Mouse (Mus musculus): ENCODE measurements around the gene Ccdc12. TPM values are rescaled to one million over a fixed set of nuclear protein-coding genes. Genes with fewer than 3 reads are reported as not detected.
A peak's percentile ranks its signal among the peaks of the same experiment; 100 is the strongest.

The Ccdc12 gene
- total and polyA plus RNA-seq, 3 experiments = 85.2 to 104 (median 97.8) TPM

- no peak for DNase-seq (ENCODE audit: extremely low read depth)
- in situ Hi-C loops (cut with MboI; ENCODE audit: low pct_ligation_motif_present, low pct_unique_long_range_greater_than_20kb, low sequenced_read_pairs) (no loop called here), dilution Hi-C loops (cut with MboI; ENCODE audit: extremely low pct_ligation_motif_present, extremely low pct_unique_long_range_greater_than_20kb, low sequenced_read_pairs) (no loop called here)
- Histone ChIP-seq H3K36me3 (replicated peaks in 1 of 2; ENCODE audit: control insufficient read depth in 1 of 2, insufficient read depth in 1 of 2, low read length in 1 of 2) (peaks cover 30 to 73% of the 10 kb centered on the region in 2 experiments), H3K4me3 (replicated peaks in 1 of 3; ENCODE audit: low read depth in 2 of 3, low read length in 2 of 3, poor library complexity in 1 of 3) (no peak overlapping the region), H3K4me2 (ENCODE audit: insufficient read depth, low read depth, poor library complexity, severe bottlenecking) (no peak overlapping the region), H3K9ac (ENCODE audit: insufficient read depth, low read depth) (no peak overlapping the region), H3K79me2 (replicated peaks; ENCODE audit: control insufficient read depth, extremely low read depth, insufficient read depth, poor library complexity, severe bottlenecking) (no peaks in the 10 kb centered on the region; the same call in 1 of the 2 replicates), H3K27ac (ENCODE audit: insufficient read depth, low read depth) (no peak overlapping the region), H3K27me3 (replicated peaks) (no peaks in the 10 kb centered on the region), H3K4me1 (ENCODE audit: control insufficient read depth in 1 of 2, insufficient read depth in 2 of 2) (peaks cover 0 to 12% of the 10 kb centered on the region in 2 experiments; a peak in 2 of 4 replicates), H3K9me3 (replicated peaks; ENCODE audit: low read length) (no peaks in the 10 kb centered on the region)
- TF ChIP-seq USF1 (IDR thresholded peaks at IDR 0.05; ENCODE audit: low read depth, low read length) (no peak), SMC3 (IDR thresholded peaks at IDR 0.05; ENCODE audit: low read depth, low read length) (peak; percentile 9; the same call in 1 of the 2 replicates), POLR2AphosphoS2 (IDR thresholded peaks at IDR 0.05; ENCODE audit: low read depth, low read length) (no peak), CTCF (conservative IDR thresholded peaks at IDR 0.05 in 1 of 2, IDR thresholded peaks at IDR 0.05 in 1 of 2; ENCODE audit: low read depth in 2 of 2, low read length in 2 of 2) (peak in 1 of 2 experiments; percentile 34; a peak in 1 of 4 replicates)
These were observed 59.1 kb downstream of the Ccdc12 start for GRCm38 (mm10) chr9:110715426-110715825.

- peak; percentile 55 for DNase-seq (ENCODE audit: extremely low read depth)
- dilution Hi-C loops (cut with MboI; ENCODE audit: extremely low pct_ligation_motif_present, extremely low pct_unique_long_range_greater_than_20kb, low sequenced_read_pairs) = no loop called here
- no peaks in the 10 kb centered on the region for H3K9me3 ChIP-seq (replicated peaks; ENCODE audit: low read length)
- no peaks in the 10 kb centered on the region for H3K79me2 ChIP-seq (replicated peaks; ENCODE audit: control insufficient read depth, extremely low read depth, insufficient read depth, poor library complexity, severe bottlenecking)
- H3K4me2 ChIP-seq (ENCODE audit: insufficient read depth, low read depth, poor library complexity, severe bottlenecking) = no peak overlapping the region
- H3K36me3 ChIP-seq (replicated peaks in 1 of 2; ENCODE audit: control insufficient read depth in 1 of 2, insufficient read depth in 1 of 2, low read length in 1 of 2) = peaks cover 20 to 62% of the 10 kb centered on the region in 2 experiments
- TF ChIP-seq SMC3 (IDR thresholded peaks at IDR 0.05; ENCODE audit: low read depth, low read length) (peak; percentile 89), MEF2A (IDR thresholded peaks at IDR 0.05; ENCODE audit: borderline replicate concordance, low read depth, low read length) (no peak), MAZ (IDR thresholded peaks at IDR 0.05; ENCODE audit: low read depth, low read length) (no peak), ZMIZ1 (IDR thresholded peaks at IDR 0.05; ENCODE audit: low read depth, low read length) (no peak), NELFE (IDR thresholded peaks at IDR 0.05; ENCODE audit: low read depth, low read length) (no peak), ELF1 (IDR thresholded peaks at IDR 0.05; ENCODE audit: low read depth, low read length) (no peak), ETS1 (conservative IDR thresholded peaks at IDR 0.05; ENCODE audit: low read depth, low read length) (no peak), MAFK (IDR thresholded peaks at IDR 0.05; ENCODE audit: insufficient replicate concordance, low read length) (no peak), TCF12 (IDR thresholded peaks at IDR 0.05; ENCODE audit: low read depth, low read length) (no peak), RAD21 (IDR thresholded peaks at IDR 0.05; ENCODE audit: low read depth, low read length) (peak; percentile 74), POLR2AphosphoS2 (IDR thresholded peaks at IDR 0.05; ENCODE audit: low read depth, low read length) (no peak), CTCF (conservative IDR thresholded peaks at IDR 0.05 in 1 of 2, IDR thresholded peaks at IDR 0.05 in 1 of 2; ENCODE audit: low read depth in 2 of 2, low read length in 2 of 2) (peak; percentile 40 to 81), ZC3H11A (IDR thresholded peaks at IDR 0.05; ENCODE audit: low read depth, low read length) (peak; percentile 17; the same call in 1 of the 2 replicates)
- H3K4me3 ChIP-seq (replicated peaks in 1 of 3; ENCODE audit: low read depth in 2 of 3, low read length in 2 of 3, poor library complexity in 1 of 3) = no peak overlapping the region
- in situ Hi-C loops (cut with MboI; ENCODE audit: low pct_ligation_motif_present, low pct_unique_long_range_greater_than_20kb, low sequenced_read_pairs) = no loop called here
- H3K4me1 ChIP-seq (ENCODE audit: control insufficient read depth in 1 of 2, insufficient read depth in 2 of 2) = no peaks in the 10 kb centered on the region
- no peak overlapping the region for H3K27ac ChIP-seq (ENCODE audit: insufficient read depth, low read depth)
- no peak overlapping the region for H3K9ac ChIP-seq (ENCODE audit: insufficient read depth, low read depth)
- no peaks in the 10 kb centered on the region for H3K27me3 ChIP-seq (replicated peaks)
These were observed 60.5 kb downstream of the Ccdc12 start for GRCm38 (mm10) chr9:110716775-110717174.

Data from CH12.LX (cell line).